Mouse (Mus musculus) liver, adult 2 months (tissue): ENCODE data around the gene Spred1.

Experiments
- CTCF ChIP-seq: fragments of 200-500 bp; IDR thresholded peaks from 2 replicates; pipeline ENCODE4 v1.5.1; 2011; ENCODE audit warnings: low read depth, low read length, control low read depth
- POLR2A ChIP-seq: fragments of 200-500 bp; IDR thresholded peaks from 2 replicates; pipeline ENCODE4 v1.6.1; 2011; ENCODE audit warnings: low read length, control low read depth; ENCODE audit not compliant: insufficient read depth; ENCODE audit errors: extremely low read depth

GRCm38 (mm10) chr2:117119291-117120245, 1.6 kb upstream of the Spred1 start:
- TF ChIP-seq CTCF (no peak), POLR2A (no peak)
